12 mouse cellular contexts compared by ENCODE assay signal in genomic region chr15:83746311-83746710, GRCm38 (mm10). TPM values are rescaled to one million over a fixed set of nuclear protein-coding genes. Genes with fewer than 3 reads are reported as not detected.
A peak's percentile ranks its signal among the peaks of the same experiment; 100 is the strongest.
DNase-seq lines count a peak whose midpoint lies in the region; ATAC-seq and TF ChIP-seq lines count a peak whose summit lies in the region.
"Had no signal": no experiment of that assay in that cellular context is flagged by ENCODE, and none has a peak within 500 bp of the region (broad histone marks: within the 10 kb centered on the region; RNA-seq: fewer than 3 reads in every experiment).

No protein-coding gene starts in this region.

- TF ChIP-seq CTCF in hindbrain, postnatal 0 days (IDR thresholded peaks at IDR 0.05; ENCODE audit: low read depth), result no peak

- no peaks in the 10 kb centered on the region for H3K36me3 ChIP-seq in hindbrain, postnatal 0 days (ENCODE audit: insufficient read depth, low read length)
- H3K36me3 ChIP-seq in hindbrain, embryonic 11.5 days (ENCODE audit: control insufficient read depth, insufficient read depth, low read length), result no peaks in the 10 kb centered on the region
- no peaks in the 10 kb centered on the region for H3K36me3 ChIP-seq in limb, embryonic 12.5 days
- no peaks in the 10 kb centered on the region for H3K36me3 ChIP-seq in intestine, embryonic 16.5 days (ENCODE audit: control insufficient read depth, insufficient read depth, low read length)

- H3K27ac ChIP-seq in hindbrain, postnatal 0 days, result no peak overlapping the region
- no peak overlapping the region for H3K27ac ChIP-seq in hindbrain, embryonic 11.5 days (ENCODE audit: low read depth, low read length)
- peak overlapping the region; percentile 74; the same call in 1 of the 2 replicates for H3K27ac ChIP-seq in limb, embryonic 12.5 days
- no peak overlapping the region for H3K27ac ChIP-seq in intestine, embryonic 16.5 days (ENCODE audit: low read length)

- no peak overlapping the region for H3K4me2 ChIP-seq in hindbrain, postnatal 0 days (ENCODE audit: low read depth, low read length)
- no peak overlapping the region for H3K4me2 ChIP-seq in hindbrain, embryonic 11.5 days (replicated peaks; ENCODE audit: low read depth, low read length)
- H3K4me2 ChIP-seq in limb, embryonic 12.5 days, result no peak overlapping the region
- no peak overlapping the region for H3K4me2 ChIP-seq in intestine, embryonic 16.5 days (ENCODE audit: low read depth, low read length)

- no peak overlapping the region for H3K9ac ChIP-seq in hindbrain, postnatal 0 days (replicated peaks; ENCODE audit: low read length)
- H3K9ac ChIP-seq in hindbrain, embryonic 11.5 days (ENCODE audit: low read depth, low read length), result no peak overlapping the region
- no peak overlapping the region for H3K9ac ChIP-seq in limb, embryonic 12.5 days (replicated peaks)
- H3K9ac ChIP-seq in intestine, embryonic 16.5 days (ENCODE audit: low read depth, low read length), result no peak overlapping the region

- 52% methylated on average over 16 of the region's 16 CpGs for WGBS in hindbrain, postnatal 0 days
- 74% methylated on average over 16 of the region's 16 CpGs for WGBS in hindbrain, embryonic 11.5 days
- WGBS in limb, embryonic 12.5 days, result 60% methylated on average over 16 of the region's 16 CpGs
- 57% methylated on average over 16 of the region's 16 CpGs for WGBS in intestine, embryonic 16.5 days

- no peaks in the 10 kb centered on the region for H3K27me3 ChIP-seq in hindbrain, postnatal 0 days (ENCODE audit: insufficient read depth, low read length)
- H3K27me3 ChIP-seq in hindbrain, embryonic 11.5 days (ENCODE audit: control insufficient read depth, insufficient read depth, low read length), result no peaks in the 10 kb centered on the region
- H3K27me3 ChIP-seq in limb, embryonic 12.5 days, result peaks cover 8% of the 10 kb centered on the region
- no peaks in the 10 kb centered on the region for H3K27me3 ChIP-seq in intestine, embryonic 16.5 days (replicated peaks; ENCODE audit: control insufficient read depth, insufficient read depth, low read length)

- H3K4me1 ChIP-seq in hindbrain, postnatal 0 days (ENCODE audit: insufficient read depth, low read length), result no peaks in the 10 kb centered on the region
- H3K4me1 ChIP-seq in hindbrain, embryonic 11.5 days (replicated peaks; ENCODE audit: control insufficient read depth, insufficient read depth, low read length), result no peaks in the 10 kb centered on the region; the same call in 1 of the 2 replicates
- H3K4me1 ChIP-seq in limb, embryonic 12.5 days (replicated peaks), result peaks cover 17% of the 10 kb centered on the region
- H3K4me1 ChIP-seq in intestine, embryonic 16.5 days (ENCODE audit: control insufficient read depth, insufficient read depth, low read length), result no peaks in the 10 kb centered on the region; the same call in 1 of the 2 replicates

- no peak for ATAC-seq in hindbrain, postnatal 0 days
- no peak for ATAC-seq in hindbrain, embryonic 11.5 days (ENCODE audit: low FRiP score)
- peak; percentile 93 for ATAC-seq in frontal cortex, adult (ENCODE audit: low TSS enrichment)
- ATAC-seq in limb, embryonic 12.5 days (ENCODE audit: insufficient number of reproducible peaks, insufficient read depth, low FRiP score, low TSS enrichment, low read depth), result 0 out of 2 replicates have a peak, but pooled peaks have one; percentile 10
- no peak for ATAC-seq in intestine, embryonic 16.5 days
- no peak for ATAC-seq in megakaryocyte-erythroid progenitor cell, adult 5-6 weeks (replicated peaks; ENCODE audit: low FRiP score, low TSS enrichment, poor library complexity, severe bottlenecking)

- no peak overlapping the region for H3K4me3 ChIP-seq in hindbrain, postnatal 0 days (ENCODE audit: low read length)
- H3K4me3 ChIP-seq in hindbrain, embryonic 11.5 days (ENCODE audit: low read depth, low read length), result no peak overlapping the region
- H3K4me3 ChIP-seq in limb, embryonic 12.5 days (replicated peaks), result no peak overlapping the region
- H3K4me3 ChIP-seq in intestine, embryonic 16.5 days (ENCODE audit: low read length), result no peak overlapping the region

- H3K9me3 ChIP-seq in hindbrain, postnatal 0 days (ENCODE audit: low read length), result no peaks in the 10 kb centered on the region
- no peaks in the 10 kb centered on the region for H3K9me3 ChIP-seq in hindbrain, embryonic 11.5 days (ENCODE audit: control insufficient read depth, low read length)
- H3K9me3 ChIP-seq in limb, embryonic 12.5 days, result no peaks in the 10 kb centered on the region
- no peaks in the 10 kb centered on the region for H3K9me3 ChIP-seq in intestine, embryonic 16.5 days (ENCODE audit: control insufficient read depth, low read length)

- DNase-seq in hindbrain, postnatal 0 days (ENCODE audit: low spot score), result peak; percentile 25
- DNase-seq in hindbrain, embryonic 11.5 days (ENCODE audit: low spot score), result no peak
- DNase-seq in Muller cell, postnatal 12 days (ENCODE audit: inconsistent ontology term), result peak; percentile 84
- no peak for DNase-seq in B cell, adult 2 months
- DNase-seq: kidney, postnatal 36 days; lung, adult 18-20 months had no signal

RNA-seq across cellular contexts. Expression of gene Scube1, which starts 21.5 kb away (rescaled TPM):
- total RNA-seq in hindbrain, postnatal 0 days (2014; rRNA removed), result 13.4 TPM in 2 replicates
- 3.2 and 3.3 TPM in 2 replicates for polyA plus RNA-seq in hindbrain, postnatal 0 days (2015; fragmentation: Nextera tagmentation; extraction: Ambion mirVana)
- polyA plus RNA-seq in hindbrain, embryonic 11.5 days (2014; fragmentation: Nextera tagmentation; extraction: Ambion mirVana), result 30.7 and 32.8 TPM in 2 replicates
- 33.6 and 36.7 TPM in 2 replicates for polyA plus RNA-seq in limb, embryonic 12.5 days (2016; fragmentation: Nextera tagmentation; extraction: Ambion mirVana)
- polyA plus RNA-seq in intestine, embryonic 16.5 days (2015; fragmentation: Nextera tagmentation; extraction: Ambion mirVana), result 3.6 and 4.1 TPM in 2 replicates
- 0.07 TPM in 1 of 2 replicates, not detected in the other for total RNA-seq in megakaryocyte-erythroid progenitor cell, adult 5-6 weeks (2014; fragmentation: Nextera tagmentation)
- total RNA-seq in megakaryocyte-erythroid progenitor cell, adult 5-6 weeks (2017), result not detected in 2 replicates
- total RNA-seq: hematopoietic stem cell, adult 5-6 weeks had no signal

RNA-seq across cellular contexts. Expression of gene Mpped1, which starts 33.0 kb away (rescaled TPM):
- 31.4 and 48.3 TPM in 2 replicates for total RNA-seq in hindbrain, postnatal 0 days (2014; rRNA removed)
- 13.5 and 14.2 TPM in 2 replicates for polyA plus RNA-seq in hindbrain, postnatal 0 days (2015; fragmentation: Nextera tagmentation; extraction: Ambion mirVana)
- polyA plus RNA-seq in hindbrain, embryonic 11.5 days (2014; fragmentation: Nextera tagmentation; extraction: Ambion mirVana), result 4.2 and 4.8 TPM in 2 replicates
- 8.0 and 8.4 TPM in 2 replicates for polyA plus RNA-seq in limb, embryonic 12.5 days (2016; fragmentation: Nextera tagmentation; extraction: Ambion mirVana)
- polyA plus RNA-seq in intestine, embryonic 16.5 days (2015; fragmentation: Nextera tagmentation; extraction: Ambion mirVana), result 0.21 and 0.22 TPM in 2 replicates
- total RNA-seq in megakaryocyte-erythroid progenitor cell, adult 5-6 weeks (2014; fragmentation: Nextera tagmentation), result not detected in 2 replicates
- total RNA-seq in megakaryocyte-erythroid progenitor cell, adult 5-6 weeks (2017), result not detected in 2 replicates
- total RNA-seq: gastrocnemius, adult 8-10 months; hematopoietic stem cell, adult 5-6 weeks had no signal

Comparison
In these comparisons a context has a peak if more than half of its experiments do, and no peak if none do; other contexts are left out.
1. DNase-seq: peak in hindbrain, postnatal 0 days (single experiment) and Muller cell, postnatal 12 days (single experiment); none in hindbrain, embryonic 11.5 days (single experiment) and B cell, adult 2 months (0 of 2).
2. ATAC-seq: peak in frontal cortex, adult (single experiment) and limb, embryonic 12.5 days (single experiment); none in hindbrain, postnatal 0 days (single experiment), hindbrain, embryonic 11.5 days (single experiment), intestine, embryonic 16.5 days (single experiment) and megakaryocyte-erythroid progenitor cell, adult 5-6 weeks (single experiment).